Mouse (Mus musculus): ENCODE results near the gene Sec31a. TPM values are rescaled to one million over a fixed set of nuclear protein-coding genes. Genes with fewer than 3 reads are reported as not detected.

Sec31a gene
- polyA plus RNA-seq, 1 experiment: 168 TPM

- TF ChIP-seq TCF12 (IDR thresholded peaks at IDR 0.05; ENCODE audit: insufficient read depth, poor library complexity, severe bottlenecking) (no peak), MAX (IDR thresholded peaks at IDR 0.05; ENCODE audit: low read depth) (no peak), SRF (IDR thresholded peaks at IDR 0.05; ENCODE audit: control insufficient read depth, insufficient read length, low read depth) (no peak), E2F4 (IDR thresholded peaks at IDR 0.05; ENCODE audit: insufficient read depth) (no peak), TCF3 (IDR thresholded peaks at IDR 0.05; ENCODE audit: insufficient read length, low read depth) (no peak)
- no peak overlapping the region for H3ac ChIP-seq (ENCODE audit: control insufficient read depth, insufficient read length)
- no peak overlapping the region for H3K4me3 ChIP-seq
- H3K36me3 ChIP-seq (ENCODE audit: control insufficient read depth, insufficient read depth): peaks cover 65% of the 10 kb centered on the region
- no peaks in the 10 kb centered on the region for H3K27me3 ChIP-seq (ENCODE audit: control insufficient read depth, insufficient read depth, insufficient read length)
- no peaks in the 10 kb centered on the region for H3K79me2 ChIP-seq (ENCODE audit: control insufficient read depth, insufficient read depth)
- no peak overlapping the region for H3K4me2 ChIP-seq (ENCODE audit: low read depth)
Measured at GRCm38 (mm10) chr5:100381094-100381493, 34.9 kb downstream of the Sec31a start.

- H3K4me3 ChIP-seq: no peak overlapping the region
- H3K36me3 ChIP-seq (ENCODE audit: control insufficient read depth, insufficient read depth): peaks cover 65% of the 10 kb centered on the region
- no peaks in the 10 kb centered on the region for H3K79me2 ChIP-seq (ENCODE audit: control insufficient read depth, insufficient read depth)
- H3K27me3 ChIP-seq (ENCODE audit: control insufficient read depth, insufficient read depth, insufficient read length): no peaks in the 10 kb centered on the region
- TF ChIP-seq SRF (IDR thresholded peaks at IDR 0.05; ENCODE audit: control insufficient read depth, insufficient read length, low read depth) (no peak), MYOG (IDR thresholded peaks at IDR 0.05; ENCODE audit: control insufficient read depth in 1 of 3, insufficient read depth in 1 of 3, insufficient read length in 2 of 3, low read depth in 2 of 3) (no peak), TCF3 (IDR thresholded peaks at IDR 0.05; ENCODE audit: insufficient read length, low read depth) (no peak), MYOD1 (IDR thresholded peaks at IDR 0.05; ENCODE audit: control insufficient read depth in 1 of 3, insufficient read length in 2 of 3, low read depth in 2 of 3) (no peak), POLR2A (IDR thresholded peaks at IDR 0.05; ENCODE audit: insufficient read length, low read depth) (no peak), POLR2AphosphoS2 (IDR thresholded peaks at IDR 0.05; ENCODE audit: insufficient read length, low read depth) (no peak), USF1 (IDR thresholded peaks at IDR 0.05; ENCODE audit: low read depth) (no peak), TCF12 (IDR thresholded peaks at IDR 0.05; ENCODE audit: insufficient read depth, poor library complexity, severe bottlenecking) (no peak), REST (IDR thresholded peaks at IDR 0.05; ENCODE audit: insufficient read depth, insufficient read length) (no peak), E2F4 (IDR thresholded peaks at IDR 0.05; ENCODE audit: insufficient read depth) (no peak), MAX (IDR thresholded peaks at IDR 0.05; ENCODE audit: low read depth) (no peak), CEBPB (IDR thresholded peaks at IDR 0.05; ENCODE audit: insufficient read depth, poor library complexity, severe bottlenecking) (no peak)
- H3ac ChIP-seq (ENCODE audit: control insufficient read depth, insufficient read length): no peak overlapping the region
- H3K4me2 ChIP-seq (ENCODE audit: low read depth): no peak overlapping the region
Measured at GRCm38 (mm10) chr5:100380277-100380676, 35.8 kb downstream of the Sec31a start.

GRCm38 (mm10) chr5:100378981-100379380, 37.1 kb downstream of the Sec31a start:
- H3K79me2 ChIP-seq (ENCODE audit: control insufficient read depth, insufficient read depth): no peaks in the 10 kb centered on the region
- no peak overlapping the region for H3K4me2 ChIP-seq (ENCODE audit: low read depth)
- H3ac ChIP-seq (ENCODE audit: control insufficient read depth, insufficient read length): no peak overlapping the region
- peaks cover 62% of the 10 kb centered on the region for H3K36me3 ChIP-seq (ENCODE audit: control insufficient read depth, insufficient read depth)
- H3K4me3 ChIP-seq: no peak overlapping the region
- TF ChIP-seq MAX (IDR thresholded peaks at IDR 0.05; ENCODE audit: low read depth) (no peak), MYOD1 (IDR thresholded peaks at IDR 0.05; ENCODE audit: control insufficient read depth in 1 of 3, insufficient read length in 2 of 3, low read depth in 2 of 3) (no peak), SRF (IDR thresholded peaks at IDR 0.05; ENCODE audit: control insufficient read depth, insufficient read length, low read depth) (no peak), MYOG (IDR thresholded peaks at IDR 0.05; ENCODE audit: control insufficient read depth in 1 of 3, insufficient read depth in 1 of 3, insufficient read length in 2 of 3, low read depth in 2 of 3) (no peak), E2F4 (IDR thresholded peaks at IDR 0.05; ENCODE audit: insufficient read depth) (no peak), USF1 (IDR thresholded peaks at IDR 0.05; ENCODE audit: low read depth) (no peak), TCF12 (IDR thresholded peaks at IDR 0.05; ENCODE audit: insufficient read depth, poor library complexity, severe bottlenecking) (no peak), POLR2AphosphoS2 (IDR thresholded peaks at IDR 0.05; ENCODE audit: insufficient read length, low read depth) (no peak), TCF3 (IDR thresholded peaks at IDR 0.05; ENCODE audit: insufficient read length, low read depth) (no peak), CEBPB (IDR thresholded peaks at IDR 0.05; ENCODE audit: insufficient read depth, poor library complexity, severe bottlenecking) (no peak), POLR2A (IDR thresholded peaks at IDR 0.05; ENCODE audit: insufficient read length, low read depth) (no peak), REST (IDR thresholded peaks at IDR 0.05; ENCODE audit: insufficient read depth, insufficient read length) (no peak)
- no peaks in the 10 kb centered on the region for H3K27me3 ChIP-seq (ENCODE audit: control insufficient read depth, insufficient read depth, insufficient read length)

GRCm38 (mm10) chr5:100378211-100378610, 37.8 kb downstream of the Sec31a start:
- peaks cover 66% of the 10 kb centered on the region for H3K36me3 ChIP-seq (ENCODE audit: control insufficient read depth, insufficient read depth)
- no peak overlapping the region for H3K4me2 ChIP-seq (ENCODE audit: low read depth)
- no peak overlapping the region for H3K4me3 ChIP-seq
- TF ChIP-seq E2F4 (IDR thresholded peaks at IDR 0.05; ENCODE audit: insufficient read depth) (no peak), MYOG (IDR thresholded peaks at IDR 0.05; ENCODE audit: control insufficient read depth in 1 of 3, insufficient read depth in 1 of 3, insufficient read length in 2 of 3, low read depth in 2 of 3) (no peak), CEBPB (IDR thresholded peaks at IDR 0.05; ENCODE audit: insufficient read depth, poor library complexity, severe bottlenecking) (no peak), SRF (IDR thresholded peaks at IDR 0.05; ENCODE audit: control insufficient read depth, insufficient read length, low read depth) (no peak), TCF12 (IDR thresholded peaks at IDR 0.05; ENCODE audit: insufficient read depth, poor library complexity, severe bottlenecking) (no peak), POLR2A (IDR thresholded peaks at IDR 0.05; ENCODE audit: insufficient read length, low read depth) (no peak), TCF3 (IDR thresholded peaks at IDR 0.05; ENCODE audit: insufficient read length, low read depth) (no peak), MAX (IDR thresholded peaks at IDR 0.05; ENCODE audit: low read depth) (no peak), MYOD1 (IDR thresholded peaks at IDR 0.05; ENCODE audit: control insufficient read depth in 1 of 3, insufficient read length in 2 of 3, low read depth in 2 of 3) (no peak), POLR2AphosphoS2 (IDR thresholded peaks at IDR 0.05; ENCODE audit: insufficient read length, low read depth) (no peak), REST (IDR thresholded peaks at IDR 0.05; ENCODE audit: insufficient read depth, insufficient read length) (no peak), USF1 (IDR thresholded peaks at IDR 0.05; ENCODE audit: low read depth) (no peak)
- H3K79me2 ChIP-seq (ENCODE audit: control insufficient read depth, insufficient read depth): no peaks in the 10 kb centered on the region
- no peak overlapping the region for H3ac ChIP-seq (ENCODE audit: control insufficient read depth, insufficient read length)
- H3K27me3 ChIP-seq (ENCODE audit: control insufficient read depth, insufficient read depth, insufficient read length): no peaks in the 10 kb centered on the region

DNA sequence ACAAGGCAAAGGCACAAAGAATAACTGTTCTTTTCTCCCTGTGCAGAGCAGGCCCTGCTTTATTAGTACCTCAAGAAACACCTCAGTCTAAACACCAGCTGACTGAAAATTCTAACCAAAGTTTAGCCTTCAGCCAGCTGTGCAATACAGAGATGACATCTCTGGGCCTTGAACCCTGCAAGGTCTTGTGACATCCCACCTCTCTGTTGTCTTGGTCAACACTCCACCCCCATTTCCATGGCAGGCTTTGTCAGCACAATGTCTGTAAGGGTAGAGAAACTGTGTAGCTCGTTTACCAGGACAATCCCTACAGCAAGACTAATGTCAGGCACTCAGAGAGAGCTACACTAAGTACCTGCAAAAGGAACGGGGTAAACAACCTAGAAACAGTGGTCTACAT, 38.7 kb downstream of the Sec31a start:
- Histone ChIP-seq H3K79me2 (ENCODE audit: control insufficient read depth, insufficient read depth) (no peaks in the 10 kb centered on the region), H3K4me3 (no peak overlapping the region), H3K4me2 (ENCODE audit: low read depth) (no peak overlapping the region), H3ac (ENCODE audit: control insufficient read depth, insufficient read length) (no peak overlapping the region), H3K27me3 (ENCODE audit: control insufficient read depth, insufficient read depth, insufficient read length) (no peaks in the 10 kb centered on the region), H3K36me3 (ENCODE audit: control insufficient read depth, insufficient read depth) (peaks cover 68% of the 10 kb centered on the region)
- TF ChIP-seq TCF3 (IDR thresholded peaks at IDR 0.05; ENCODE audit: insufficient read length, low read depth) (no peak), USF1 (IDR thresholded peaks at IDR 0.05; ENCODE audit: low read depth) (no peak), MAX (IDR thresholded peaks at IDR 0.05; ENCODE audit: low read depth) (no peak), REST (IDR thresholded peaks at IDR 0.05; ENCODE audit: insufficient read depth, insufficient read length) (no peak), TCF12 (IDR thresholded peaks at IDR 0.05; ENCODE audit: insufficient read depth, poor library complexity, severe bottlenecking) (no peak), MYOG (IDR thresholded peaks at IDR 0.05; ENCODE audit: control insufficient read depth in 1 of 3, insufficient read depth in 1 of 3, insufficient read length in 2 of 3, low read depth in 2 of 3) (no peak), POLR2A (IDR thresholded peaks at IDR 0.05; ENCODE audit: insufficient read length, low read depth) (no peak), CEBPB (IDR thresholded peaks at IDR 0.05; ENCODE audit: insufficient read depth, poor library complexity, severe bottlenecking) (no peak), SRF (IDR thresholded peaks at IDR 0.05; ENCODE audit: control insufficient read depth, insufficient read length, low read depth) (no peak), E2F4 (IDR thresholded peaks at IDR 0.05; ENCODE audit: insufficient read depth) (no peak), POLR2AphosphoS2 (IDR thresholded peaks at IDR 0.05; ENCODE audit: insufficient read length, low read depth) (no peak), MYOD1 (IDR thresholded peaks at IDR 0.05; ENCODE audit: control insufficient read depth in 1 of 3, insufficient read length in 2 of 3, low read depth in 2 of 3) (no peak)

All from myocyte (in vitro differentiated cells).